Mouse (Mus musculus): ENCODE measurements around the gene Grin2a.

- no peak for TF ChIP-seq CTCF (IDR thresholded peaks at IDR 0.05 in 2 of 3, conservative IDR thresholded peaks at IDR 0.05 in 1 of 3; ENCODE audit: control insufficient read depth in 1 of 3, insufficient read depth in 1 of 3, low read depth in 2 of 3, low read length in 3 of 3, poor library complexity in 1 of 3, severe bottlenecking in 1 of 3)
- no peak for TF ChIP-seq POLR2A (IDR thresholded peaks at IDR 0.05; ENCODE audit: control insufficient read depth in 1 of 2, insufficient read depth in 1 of 2, low read depth in 1 of 2, low read length in 2 of 2, poor library complexity in 1 of 2)
- TF ChIP-seq GABPA (IDR thresholded peaks at IDR 0.05; ENCODE audit: low read depth, low read length): no peak
- no peak for TF ChIP-seq ZMIZ1 (IDR thresholded peaks at IDR 0.05; ENCODE audit: low read depth, low read length)
Observed at GRCm38 (mm10) chr16:9995814-9996210, 452 bp upstream of the Grin2a start.

Measured in MEL (cell line).